Mouse (Mus musculus) erythroid progenitor cell, adult 5-6 weeks (primary cell): ENCODE results near the gene Apol6. TPM values are rescaled to one million over a fixed set of nuclear protein-coding genes. Genes with fewer than 3 reads are reported as not detected.
"Not testable (repeated sequence)": the region's sequence is repeated elsewhere in the genome, so short reads cannot be mapped to it uniquely, and the experiment has no call there.

Source experiments
- ATAC-seq: replicated peaks from 2 replicates; pipeline ENCODE4 v1.8.0; 2016; ENCODE audit warnings: moderate number of reproducible peaks, mild to moderate bottlenecking, moderate TSS enrichment, inconsistent platforms; ENCODE audit not compliant: poor library complexity, low FRiP score, severe bottlenecking
- total RNA-seq, 2 experiments: library from RNA; stranded (forward) in 1 of 2; stranded (reverse) in 1 of 2; fragments of 150-400 nt in 1 of 2; fragments of 186-747, 209-891 nt in 1 of 2; gene quantifications; 2 replicates each; pipeline versions ENCODE4 v1.2.3 to v1.2.4; 2015 to 2017; ENCODE audit warnings: low replicate concordance in 2 of 2

The Apol6 gene
- total RNA-seq, 2 experiments from 2014 or later = not detected

- no peak for ATAC-seq
Measured at GRCm38 (mm10) chr15:77027675-77028074, 16.9 kb upstream of the Apol6 start.

- peak; percentile 48; the same call in 1 of the 2 replicates for ATAC-seq
Measured at GRCm38 (mm10) chr15:77029331-77029991, 15.1 kb upstream of the Apol6 start.

GRCm38 (mm10) chr15:77031271-77031670 lies 13.3 kb upstream of the Apol6 start:
- no peak for ATAC-seq

GRCm38 (mm10) chr15:77034526-77034925 lies 10.0 kb upstream of the Apol6 start:
- no peak for ATAC-seq

- ATAC-seq = no peak
Measured at GRCm38 (mm10) chr15:77035643-77036042, 8.9 kb upstream of the Apol6 start.

- no peak for ATAC-seq
Measured at GRCm38 (mm10) chr15:77036320-77036988, 8.1 kb upstream of the Apol6 start.

- no peak for ATAC-seq
Measured at GRCm38 (mm10) chr15:77036989-77037277, 7.6 kb upstream of the Apol6 start.

- ATAC-seq = no peak
Measured at GRCm38 (mm10) chr15:77037278-77038161, 7.0 kb upstream of the Apol6 start.

- no peak for ATAC-seq
Measured at GRCm38 (mm10) chr15:77039211-77039700, 5.3 kb upstream of the Apol6 start.

GRCm38 (mm10) chr15:77040784-77041183 lies 3.7 kb upstream of the Apol6 start:
- ATAC-seq = no peak

- no peak for ATAC-seq
Measured at GRCm38 (mm10) chr15:77045609-77046008, 1.1 kb downstream of the Apol6 start.

- no peak for ATAC-seq
Measured at GRCm38 (mm10) chr15:77050570-77050969, 6.0 kb downstream of the Apol6 start, which contains the start of gene Mb. TSS of gene Mb (minus strand) at chr15:77050670.

- no peak for ATAC-seq
Measured at GRCm38 (mm10) chr15:77052176-77052575, 7.6 kb downstream of the Apol6 start.

- peak; percentile 55; the same call in 1 of the 2 replicates for ATAC-seq
Measured at GRCm38 (mm10) chr15:77053021-77053420, 8.5 kb downstream of the Apol6 start.

- no peak for ATAC-seq
Measured at GRCm38 (mm10) chr15:77054611-77055175, 10.2 kb downstream of the Apol6 start.

- ATAC-seq = no peak
Measured at GRCm38 (mm10) chr15:77056001-77056790, 11.7 kb downstream of the Apol6 start.

- no peak for ATAC-seq
Measured at GRCm38 (mm10) chr15:77056791-77057051, 12.2 kb downstream of the Apol6 start.

GRCm38 (mm10) chr15:77058566-77058965 lies 14.0 kb downstream of the Apol6 start:
- ATAC-seq = no peak

GRCm38 (mm10) chr15:77059416-77059815 lies 14.9 kb downstream of the Apol6 start:
- ATAC-seq = not testable (repeated sequence)

GRCm38 (mm10) chr15:77062746-77063145 lies 18.2 kb downstream of the Apol6 start:
- no peak for ATAC-seq
